Mouse (Mus musculus) CD4-positive, CD25-positive, alpha-beta regulatory T cell, adult 4 months (primary cell): ENCODE measurements around the gene Klk5. TPM values are rescaled to one million over a fixed set of nuclear protein-coding genes. Genes with fewer than 3 reads are reported as not detected.
A peak's percentile ranks its signal among the peaks of the same experiment; 100 is the strongest.

Source experiments
- ATAC-seq: one replicate; pipeline ENCODE4 v1.8.0; 2017
- polyA plus RNA-seq, 2 experiments: library from polyadenylated mRNA; unstranded; fragments of 100-300 nt; shearing (Covaris generic); gene quantifications; one replicate each; pipeline ENCODE4 v1.2.1; 2017

Gene Klk5
- polyA plus RNA-seq, 2 experiments from 2014 or later = not detected

- ATAC-seq = no peak
These were observed 36.5 kb downstream of the Klk5 start for GRCm38 (mm10) chr7:43878281-43878680.

DNA sequence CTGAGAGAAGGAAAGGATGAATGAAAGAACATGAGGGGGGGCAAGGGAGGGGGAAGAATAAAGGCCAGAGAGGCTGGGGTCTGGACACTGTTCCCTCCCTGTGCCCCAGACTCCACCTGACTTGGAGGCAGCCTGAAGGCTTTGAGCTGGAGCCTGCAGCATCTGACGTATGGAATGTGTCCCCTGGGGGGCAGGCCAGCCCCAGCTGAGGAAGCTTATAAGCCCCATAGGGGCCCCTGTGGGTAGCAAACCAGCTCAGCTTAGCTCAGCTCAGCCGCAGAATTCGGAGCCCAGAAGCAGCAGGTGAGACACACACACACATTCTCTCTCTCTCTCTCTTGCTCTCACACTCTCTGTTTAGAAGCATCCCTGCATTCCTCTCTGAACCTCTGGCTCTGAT, 39.1 kb downstream of the Klk5 start, which contains the start of gene Klk4:
TSS of gene Klk4 (plus strand) at position 249 of the 400 bp plus-strand sequence.
- ATAC-seq = no peak

DNA sequence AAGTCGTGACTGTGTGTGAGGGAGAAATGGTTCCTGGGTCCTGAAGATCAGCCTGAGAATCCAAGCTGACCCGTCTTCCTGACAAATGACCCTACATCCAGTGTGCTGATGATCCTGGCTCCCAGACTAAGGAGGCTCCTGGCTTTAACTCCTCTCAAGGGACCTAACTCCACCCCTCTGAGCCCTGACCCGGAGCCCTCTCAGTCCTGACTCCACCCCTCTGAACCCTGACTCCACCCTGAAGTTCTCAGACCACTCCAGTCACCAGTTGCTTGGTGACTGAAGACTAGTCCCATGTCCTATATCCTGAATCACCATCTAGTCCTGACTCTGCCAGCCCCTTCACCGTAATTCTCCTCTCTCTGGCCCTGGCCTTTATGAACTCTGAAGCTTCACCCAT, 40.6 kb downstream of the Klk5 start:
- ATAC-seq = no peak

DNA sequence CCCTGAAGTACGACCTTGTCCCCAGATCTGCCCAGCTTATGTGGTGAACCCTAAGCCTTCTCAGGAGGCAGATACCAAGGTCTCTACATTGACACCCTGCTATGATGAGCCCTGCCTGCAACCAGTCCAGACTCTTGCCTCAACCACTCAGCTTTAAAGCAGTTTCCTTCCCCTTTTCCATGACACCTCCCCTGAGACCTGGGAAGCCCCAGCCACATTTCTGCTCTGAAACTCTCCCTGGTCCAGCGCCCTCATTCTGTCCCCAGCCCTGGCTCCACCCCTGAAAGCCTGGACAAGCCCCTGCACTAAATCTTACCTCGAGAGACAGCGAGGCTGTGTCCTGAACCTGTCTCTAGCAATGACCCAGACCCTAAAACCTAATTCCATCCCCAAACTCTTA, 41.0 kb downstream of the Klk5 start:
- ATAC-seq = no peak

- peak; percentile 49 for ATAC-seq
These were observed 41.8 kb downstream of the Klk5 start for GRCm38 (mm10) chr7:43883547-43883946.

- ATAC-seq = no peak
These were observed 49.6 kb downstream of the Klk5 start for GRCm38 (mm10) chr7:43891365-43891764.

- ATAC-seq = no peak
These were observed 50.0 kb downstream of the Klk5 start for GRCm38 (mm10) chr7:43891788-43892187.

- ATAC-seq = peak; percentile 53
These were observed 53.1 kb downstream of the Klk5 start for GRCm38 (mm10) chr7:43894836-43895235.

Other genes starting within 250 kb of the Klk5 start
- not detected for gene Zfp819, start 234.8 kb upstream of the Klk5 start, polyA plus RNA-seq
- gene Ceacam18, start 207.3 kb upstream of the Klk5 start, polyA plus RNA-seq = not detected
- 1 to 10 TPM in 1 of 2 experiments, under 1 TPM in 1; 0.28 to 1.3 TPM for gene Siglece, start 181.8 kb upstream of the Klk5 start, polyA plus RNA-seq
- 1 to 10 TPM; 1.7 to 2.2 TPM for gene Ctu1, start 170.0 kb upstream of the Klk5 start, polyA plus RNA-seq
- gene Klk14, start 151.6 kb upstream of the Klk5 start, polyA plus RNA-seq = not detected
- not detected for gene Klk13, start 129.4 kb upstream of the Klk5 start, polyA plus RNA-seq
- gene Klk12, start 73.1 kb upstream of the Klk5 start, polyA plus RNA-seq = not detected
- gene Klk11, start 67.4 kb upstream of the Klk5 start, polyA plus RNA-seq = 1 to 10 TPM in 1 of 2 experiments, not detected in 1; 1.0 TPM
- under 1 TPM in 1 of 2 experiments, not detected in 1; 0.23 TPM for gene Klk10, start 60.9 kb upstream of the Klk5 start, polyA plus RNA-seq
- gene Klk9, start 50.1 kb upstream of the Klk5 start, polyA plus RNA-seq = not detected
- 100 to 1,000 TPM; 136 to 138 TPM for gene Klk8, start 44.4 kb upstream of the Klk5 start, polyA plus RNA-seq
- gene Klk7, start 30.7 kb upstream of the Klk5 start, polyA plus RNA-seq = under 1 TPM in 1 of 2 experiments, not detected in 1; 0.23 TPM
- not detected for gene Klk6, start 17.5 kb upstream of the Klk5 start, polyA plus RNA-seq
- gene Klk4, start 39.2 kb downstream of the Klk5 start, polyA plus RNA-seq = not detected
- gene Klk15, start 91.8 kb downstream of the Klk5 start, polyA plus RNA-seq = not detected
- not detected for gene Klk1b8, start 108.7 kb downstream of the Klk5 start, polyA plus RNA-seq
- gene Klk1b1, start 124.8 kb downstream of the Klk5 start, polyA plus RNA-seq = not detected
- not detected for gene Klk1b9, start 134.1 kb downstream of the Klk5 start, polyA plus RNA-seq
- not detected for gene Klk1b11, start 153.9 kb downstream of the Klk5 start, polyA plus RNA-seq
- gene Klk1b26, start 170.2 kb downstream of the Klk5 start, polyA plus RNA-seq = not detected
- 1 to 10 TPM; 1.7 to 5.7 TPM for gene Klk1b27, start 210.3 kb downstream of the Klk5 start, polyA plus RNA-seq